Mouse (Mus musculus) G1E (cell line): Measurements from ENCODE around the gene Utp11. TPM values are rescaled to one million over a fixed set of nuclear protein-coding genes. Genes with fewer than 3 reads are reported as not detected.

Experiments used
- ATAC-seq: 2 replicates; pipeline ENCODE4 v1.8.0; 2016; ENCODE audit warnings: mild to moderate bottlenecking; ENCODE audit not compliant: insufficient number of reproducible peaks, poor library complexity, low FRiP score, severe bottlenecking; ENCODE audit errors: extremely low read depth
- DNase-seq: peaks from one replicate; pipeline ENCODE4 v3.0.0; 2012; ENCODE audit warnings: low spot score
- H3K27me3 ChIP-seq: 2 replicates; pipeline ENCODE4 v1.6.1; 2012; ENCODE audit warnings: mild to moderate bottlenecking, low read length, inconsistent platforms; ENCODE audit not compliant: insufficient read depth
- H3K36me3 ChIP-seq: replicated peaks from 2 replicates; pipeline ENCODE3; 2012; ENCODE audit warnings: mild to moderate bottlenecking, inconsistent platforms
- H3K4me1 ChIP-seq: 2 replicates; pipeline ENCODE4 v1.6.1; 2012; ENCODE audit warnings: low read depth, low read length, inconsistent platforms, mixed read lengths; ENCODE audit not compliant: insufficient read depth
- H3K4me3 ChIP-seq: 2 replicates; pipeline ENCODE4 v1.5.1; 2012; ENCODE audit warnings: low read depth, mild to moderate bottlenecking, inconsistent platforms, low read length, moderate library complexity, mixed read lengths
- H3K9me3 ChIP-seq: replicated peaks from 2 replicates; pipeline ENCODE4 v1.6.1; 2012; ENCODE audit warnings: inconsistent platforms
- CTCF ChIP-seq: IDR thresholded peaks from 2 replicates; pipeline ENCODE4 v1.5.1; 2012; ENCODE audit warnings: low read depth, low read length, inconsistent platforms, mixed read lengths
- GATA1 ChIP-seq: IDR thresholded peaks from 2 replicates; pipeline ENCODE4 v1.6.1; 2012; ENCODE audit warnings: borderline replicate concordance, low read length, inconsistent platforms, mixed read lengths
- GATA2 ChIP-seq: IDR thresholded peaks from 2 replicates; pipeline ENCODE4 v1.6.1; 2012; ENCODE audit warnings: low read depth, low read length, inconsistent platforms, borderline replicate concordance
- POLR2AphosphoS5 ChIP-seq: IDR thresholded peaks from 2 replicates; pipeline ENCODE4 v1.6.1; 2012; ENCODE audit warnings: low read depth, low read length, inconsistent platforms; ENCODE audit not compliant: insufficient replicate concordance
- TAL1 ChIP-seq: conservative IDR thresholded peaks from 2 replicates; pipeline ENCODE4 v1.6.1; 2012; ENCODE audit warnings: low read depth, low read length, inconsistent platforms, mixed read lengths
- polyA plus RNA-seq: library from polyadenylated mRNA; stranded (reverse); fragments of >175 nt; gene quantifications from 2 replicates; pipeline ENCODE4 v1.2.3, GENCODE M21; 2012
- total RNA-seq, 2 experiments: library from RNA; stranded (forward) in 1 of 2; stranded (reverse) in 1 of 2; fragments of 200-1000 nt in 1 of 2; fragments of >200 nt in 1 of 2; fragmentation: Nextera tagmentation in 1 of 2; gene quantifications; 2 replicates each; pipeline ENCODE4 v1.2.3; 2014 to 2017

Gene Utp11
- total and polyA plus RNA-seq, 3 experiments = 16.7 to 94.3 (median 80.4) TPM

GRCm38 (mm10) chr4:124664185-124664584, 29.2 kb downstream of the Utp11 start:
- H3K4me3 ChIP-seq = no peak overlapping the region
- no peaks in the 10 kb centered on the region for H3K36me3 ChIP-seq
- no peak for DNase-seq
- ATAC-seq = no peak
- peaks cover 7% of the 10 kb centered on the region; the same call in 1 of the 2 replicates for H3K27me3 ChIP-seq
- TF ChIP-seq GATA1 (no peak), CTCF (no peak)
- H3K9me3 ChIP-seq = peaks cover 6% of the 10 kb centered on the region
- H3K4me1 ChIP-seq = no peaks in the 10 kb centered on the region

GRCm38 (mm10) chr4:124663034-124663433, 30.4 kb downstream of the Utp11 start:
- peaks cover 9% of the 10 kb centered on the region; the same call in 1 of the 2 replicates for H3K27me3 ChIP-seq
- no peak for ATAC-seq
- no peaks in the 10 kb centered on the region for H3K4me1 ChIP-seq
- no peak for DNase-seq
- H3K36me3 ChIP-seq = no peaks in the 10 kb centered on the region
- H3K9me3 ChIP-seq = peaks cover 17% of the 10 kb centered on the region
- no peak for TF ChIP-seq GATA2
- TF ChIP-seq GATA1 = no peak
- TF ChIP-seq CTCF = no peak
- TF ChIP-seq POLR2AphosphoS5 = no peak
- TF ChIP-seq TAL1 = no peak
- no peak overlapping the region for H3K4me3 ChIP-seq

DNA sequence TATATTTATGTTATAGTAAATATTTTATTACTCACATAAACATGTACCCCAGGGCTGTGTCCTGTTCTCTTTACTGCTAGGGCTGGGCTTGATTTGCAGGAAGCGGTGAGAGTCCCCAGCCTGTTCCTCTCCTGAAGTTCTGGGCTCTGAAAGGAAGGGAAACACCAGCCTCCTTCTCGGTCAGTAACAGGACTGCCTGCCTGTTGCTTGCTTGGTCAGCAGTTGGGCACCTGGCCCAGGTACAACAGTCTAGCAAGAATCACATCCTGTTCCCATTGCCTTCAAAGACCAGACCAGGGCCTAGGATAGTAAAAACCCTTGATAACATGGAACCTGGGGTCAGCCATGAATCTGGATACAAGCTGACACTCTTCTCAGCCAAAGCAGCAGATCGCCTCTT, 32.8 kb downstream of the Utp11 start:
- TF ChIP-seq CTCF = no peak
- no peak for TF ChIP-seq GATA1
- TF ChIP-seq GATA2 = no peak
- no peak for TF ChIP-seq TAL1
- no peak for TF ChIP-seq POLR2AphosphoS5
- H3K36me3 ChIP-seq = no peaks in the 10 kb centered on the region
- H3K4me1 ChIP-seq = no peaks in the 10 kb centered on the region
- peaks cover 35% of the 10 kb centered on the region for H3K9me3 ChIP-seq
- ATAC-seq (no peak), DNase-seq (no peak)
- peaks cover 16% of the 10 kb centered on the region; the same call in 1 of the 2 replicates for H3K27me3 ChIP-seq
- H3K4me3 ChIP-seq = no peak overlapping the region

- H3K4me3 ChIP-seq = no peak overlapping the region; the same call in 1 of the 2 replicates
- no peaks in the 10 kb centered on the region for H3K36me3 ChIP-seq
- no peaks in the 10 kb centered on the region for H3K4me1 ChIP-seq
- H3K27me3 ChIP-seq = peaks cover 13% of the 10 kb centered on the region; the same call in 1 of the 2 replicates
- TF ChIP-seq TAL1 (no peak), POLR2AphosphoS5 (no peak), GATA2 (no peak), CTCF (no peak)
- H3K9me3 ChIP-seq = peaks cover 35% of the 10 kb centered on the region
- DNase-seq = no peak
- no peak for ATAC-seq
Observed at GRCm38 (mm10) chr4:124659251-124660217, 33.9 kb downstream of the Utp11 start.

DNA sequence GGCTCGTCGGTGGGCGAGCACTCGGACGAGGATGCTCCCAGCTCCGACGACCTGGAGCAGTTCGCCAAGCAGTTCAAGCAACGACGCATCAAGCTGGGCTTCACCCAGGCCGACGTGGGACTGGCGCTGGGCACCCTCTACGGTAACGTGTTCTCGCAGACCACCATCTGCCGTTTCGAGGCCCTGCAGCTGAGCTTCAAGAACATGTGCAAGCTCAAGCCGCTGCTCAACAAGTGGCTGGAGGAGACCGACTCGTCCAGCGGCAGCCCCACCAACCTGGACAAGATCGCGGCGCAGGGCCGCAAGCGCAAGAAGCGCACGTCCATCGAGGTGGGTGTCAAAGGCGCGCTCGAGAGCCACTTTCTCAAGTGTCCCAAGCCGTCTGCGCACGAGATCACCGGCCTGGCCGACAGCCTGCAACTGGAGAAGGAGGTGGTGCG, 35.0 kb downstream of the Utp11 start:
- Histone ChIP-seq H3K4me1 (no peaks in the 10 kb centered on the region), H3K36me3 (no peaks in the 10 kb centered on the region), H3K27me3 (peaks cover 13% of the 10 kb centered on the region; the same call in 1 of the 2 replicates), H3K9me3 (peaks cover 35% of the 10 kb centered on the region), H3K4me3 (peak overlapping the region; percentile 38; the same call in 1 of the 2 replicates)
- DNase-seq (no peak), ATAC-seq (no peak)
- TF ChIP-seq GATA1 (no peak), POLR2AphosphoS5 (no peak), GATA2 (no peak), TAL1 (no peak), CTCF (no peak)

DNA sequence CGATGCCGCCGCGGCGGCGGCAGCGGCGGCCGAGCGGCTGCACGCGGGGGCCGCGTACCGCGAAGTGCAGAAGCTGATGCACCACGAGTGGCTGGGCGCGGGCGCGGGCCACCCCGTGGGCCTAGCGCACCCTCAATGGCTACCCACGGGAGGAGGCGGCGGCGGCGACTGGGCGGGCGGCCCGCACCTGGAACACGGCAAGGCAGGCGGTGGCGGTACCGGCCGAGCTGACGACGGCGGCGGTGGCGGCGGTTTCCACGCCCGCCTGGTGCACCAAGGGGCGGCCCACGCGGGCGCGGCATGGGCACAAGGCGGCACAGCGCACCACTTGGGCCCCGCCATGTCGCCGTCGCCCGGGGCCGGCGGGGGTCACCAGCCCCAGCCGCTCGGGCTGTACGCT, 35.6 kb downstream of the Utp11 start:
- Histone ChIP-seq H3K4me3 (peak overlapping the region; percentile 7; the same call in 1 of the 2 replicates), H3K27me3 (peaks cover 13% of the 10 kb centered on the region; the same call in 1 of the 2 replicates), H3K36me3 (no peaks in the 10 kb centered on the region), H3K4me1 (no peaks in the 10 kb centered on the region), H3K9me3 (peaks cover 35% of the 10 kb centered on the region)
- ATAC-seq = no peak
- TF ChIP-seq CTCF = no peak
- TF ChIP-seq GATA1 = no peak
- no peak for DNase-seq
